Mouse (Mus musculus) gastrocnemius, adult 8-10 months (tissue): ENCODE measurements around the gene Unc5cl. TPM values are rescaled to one million over a fixed set of nuclear protein-coding genes. Genes with fewer than 3 reads are reported as not detected.

Source experiments
- DNase-seq, 2 experiments: peaks; one replicate each; pipeline ENCODE4 v3.0.0; 2022; ENCODE audit warnings: low spot score in 2 of 2
- total RNA-seq, 4 experiments: library from RNA; stranded (reverse); gene quantifications; 2 replicates each; pipeline ENCODE4 v1.2.4; 2022

The Unc5cl gene
- total RNA-seq, 4 experiments from 2014 or later, result not detected

DNA sequence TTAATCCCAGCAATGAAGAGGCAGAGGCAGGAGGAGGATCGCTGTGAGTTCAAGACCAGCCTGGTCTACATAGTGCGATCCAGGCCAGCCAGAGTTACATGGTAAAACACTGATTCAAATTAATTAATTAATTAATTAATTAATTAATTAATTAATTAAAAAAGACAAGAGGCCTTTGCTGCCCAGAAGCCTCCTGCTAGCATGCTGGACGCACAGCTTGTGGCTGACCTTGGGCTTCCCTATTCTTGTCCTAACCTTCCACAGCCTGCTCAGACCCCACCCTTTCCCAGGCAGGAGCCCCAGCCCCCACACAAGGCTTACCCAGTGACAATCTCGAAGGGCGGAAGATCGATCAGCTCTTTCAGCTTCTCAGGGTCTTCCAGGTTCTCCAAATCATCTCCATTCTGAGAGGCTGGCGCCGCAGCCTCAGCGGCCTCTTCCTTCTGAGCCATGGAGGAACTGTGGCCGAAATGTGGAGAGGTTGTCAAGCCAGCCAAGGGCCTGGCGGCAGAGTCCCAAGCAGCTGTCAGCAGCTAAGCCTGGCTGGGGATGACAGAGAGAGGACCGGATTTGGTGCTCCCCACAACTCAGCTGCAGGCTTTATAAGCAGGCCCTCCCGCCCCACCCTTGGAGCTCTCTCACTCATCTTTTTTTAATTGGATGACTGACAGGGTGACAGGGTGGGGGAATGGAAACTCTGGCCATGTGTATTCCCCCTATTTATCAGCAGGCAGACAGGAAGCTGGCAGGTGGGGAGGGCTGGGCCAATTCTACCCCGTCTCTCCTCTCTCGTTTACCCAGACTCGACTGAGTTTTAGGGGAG is 22.3 kb upstream of the Unc5cl start, which contains the start of gene Apobec2:
Gene Apobec2 (minus strand): TSS at position 773 of the 823 bp plus-strand sequence.
- peak; percentile 51 to 80 for DNase-seq

DNA sequence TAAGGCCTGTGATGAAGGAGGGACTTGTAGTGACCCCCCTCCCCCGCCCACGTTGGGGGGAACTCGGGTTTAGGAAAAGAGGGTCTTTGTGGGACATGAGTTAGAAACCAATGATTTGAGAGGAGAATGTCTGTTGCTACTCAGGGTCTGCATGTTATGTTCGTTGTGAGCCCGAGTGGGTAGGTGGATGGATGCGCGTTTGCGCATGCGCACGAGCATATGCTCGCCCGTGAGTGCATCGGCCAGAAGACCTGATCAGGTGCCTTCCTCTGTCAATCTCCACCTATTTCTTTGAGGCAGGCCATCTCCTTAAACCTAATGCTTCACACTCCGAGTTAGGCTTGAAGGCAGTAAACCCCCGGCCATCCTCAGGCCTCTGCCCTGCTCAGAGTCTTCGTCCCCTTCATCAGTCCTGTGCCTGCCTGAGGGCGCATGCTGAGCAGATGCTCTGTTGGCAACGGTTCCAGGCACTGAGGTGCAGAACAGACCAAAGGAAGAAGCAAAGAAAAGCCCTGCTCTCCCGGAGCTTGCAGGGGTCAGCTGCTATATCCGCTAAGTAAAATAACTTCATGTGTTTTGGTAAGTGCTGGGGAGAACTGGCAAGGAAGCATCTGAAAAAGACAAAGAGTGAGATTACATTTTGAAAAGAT is 21.6 kb upstream of the Unc5cl start:
- DNase-seq, result no peak

DNA sequence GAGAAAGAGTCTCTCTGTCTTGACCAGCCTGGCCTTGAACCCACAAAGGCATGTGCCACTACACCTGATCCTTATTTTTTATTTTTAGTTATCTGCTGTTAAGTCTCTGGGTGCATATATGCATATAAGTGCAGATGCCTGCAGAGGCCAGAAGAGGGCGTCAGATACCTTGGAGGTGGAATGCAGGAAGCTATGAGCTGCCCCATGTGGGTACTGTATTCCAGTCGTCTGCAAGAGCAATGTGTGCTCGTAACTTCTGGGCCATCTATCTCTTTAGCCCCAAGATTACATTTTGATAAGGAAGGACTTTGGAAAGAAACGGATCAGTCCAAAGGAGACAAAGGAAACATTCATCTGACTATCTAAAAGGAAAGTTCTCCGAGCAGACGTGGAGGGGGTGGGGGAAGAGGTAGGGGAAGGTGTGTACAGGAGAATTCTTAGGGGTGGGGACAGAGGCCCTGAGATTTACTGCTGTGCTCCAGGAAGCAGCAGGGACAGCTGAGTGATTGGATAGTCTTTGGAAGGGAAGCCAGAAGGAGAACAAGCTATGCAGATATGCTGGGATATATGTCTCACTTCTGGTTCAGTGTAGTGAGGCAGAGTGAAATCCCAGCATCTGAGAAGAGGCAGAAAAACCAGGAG is 20.9 kb upstream of the Unc5cl start:
- DNase-seq, result no peak

DNA sequence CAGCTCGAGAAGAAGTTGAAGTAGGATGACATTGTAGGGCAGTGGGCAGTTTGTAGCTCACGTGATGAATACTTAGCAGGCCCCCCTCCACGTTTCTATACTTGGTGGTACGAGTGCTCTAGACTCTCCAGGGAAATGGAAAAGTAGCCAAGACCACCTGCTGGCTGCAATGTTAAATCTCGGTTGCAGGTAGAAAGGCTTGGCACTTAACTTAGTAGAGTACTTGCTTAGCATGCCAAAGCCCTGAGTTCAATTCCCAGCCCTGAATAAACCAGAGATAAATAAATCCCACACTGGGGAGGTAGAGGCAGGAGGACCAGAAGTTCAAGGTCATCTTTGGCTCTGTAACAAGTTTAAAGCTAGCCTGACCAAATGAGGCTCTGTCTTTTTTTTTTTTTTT is 20.2 kb upstream of the Unc5cl start:
- no peak for DNase-seq

DNA sequence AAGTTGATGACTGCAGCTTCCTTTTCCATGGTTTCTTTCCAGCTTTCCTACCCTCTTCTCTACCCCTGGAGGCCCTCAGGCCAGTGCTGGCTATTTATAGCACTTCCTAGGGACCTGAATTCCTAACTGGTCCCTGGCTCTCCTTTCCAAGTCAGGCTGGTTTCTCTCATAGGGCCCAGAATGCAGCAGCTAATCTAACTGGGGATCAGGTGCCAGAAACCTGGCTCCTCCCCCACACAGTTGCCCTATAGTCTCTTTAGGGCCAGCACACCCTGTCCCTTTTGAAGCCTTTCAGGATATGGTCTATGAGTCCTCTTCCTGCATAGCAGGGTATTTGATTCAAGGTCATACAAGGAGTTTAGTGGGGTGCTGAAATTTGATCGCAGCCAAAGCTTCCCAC is 18.2 kb upstream of the Unc5cl start:
- DNase-seq, result peak; percentile 72 to 74

DNA sequence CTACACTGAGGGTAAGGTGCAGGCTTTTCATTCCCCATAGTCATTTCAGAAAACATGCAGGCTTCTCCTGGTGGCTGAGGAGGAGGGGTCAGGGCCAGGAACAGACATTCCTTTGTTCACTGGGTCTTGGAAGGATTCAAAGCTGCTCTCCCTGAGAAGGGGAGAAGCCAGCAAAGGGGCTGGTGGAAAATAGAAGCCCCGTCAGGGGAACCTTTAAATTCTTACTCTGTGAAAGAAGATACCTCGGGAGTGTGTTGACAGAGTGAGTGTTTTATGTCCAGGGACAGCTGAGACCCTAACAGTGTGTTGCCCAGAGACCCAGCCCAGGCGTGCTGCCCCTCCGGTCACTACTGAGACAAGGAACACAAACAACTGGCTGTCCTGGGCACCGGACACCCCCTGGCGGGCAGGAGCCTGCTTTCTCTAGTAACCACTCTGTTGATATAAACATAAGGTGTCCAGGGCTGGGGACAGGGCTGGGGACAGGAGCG is 17.2 kb upstream of the Unc5cl start:
- DNase-seq, result peak; percentile 55 to 73

DNA sequence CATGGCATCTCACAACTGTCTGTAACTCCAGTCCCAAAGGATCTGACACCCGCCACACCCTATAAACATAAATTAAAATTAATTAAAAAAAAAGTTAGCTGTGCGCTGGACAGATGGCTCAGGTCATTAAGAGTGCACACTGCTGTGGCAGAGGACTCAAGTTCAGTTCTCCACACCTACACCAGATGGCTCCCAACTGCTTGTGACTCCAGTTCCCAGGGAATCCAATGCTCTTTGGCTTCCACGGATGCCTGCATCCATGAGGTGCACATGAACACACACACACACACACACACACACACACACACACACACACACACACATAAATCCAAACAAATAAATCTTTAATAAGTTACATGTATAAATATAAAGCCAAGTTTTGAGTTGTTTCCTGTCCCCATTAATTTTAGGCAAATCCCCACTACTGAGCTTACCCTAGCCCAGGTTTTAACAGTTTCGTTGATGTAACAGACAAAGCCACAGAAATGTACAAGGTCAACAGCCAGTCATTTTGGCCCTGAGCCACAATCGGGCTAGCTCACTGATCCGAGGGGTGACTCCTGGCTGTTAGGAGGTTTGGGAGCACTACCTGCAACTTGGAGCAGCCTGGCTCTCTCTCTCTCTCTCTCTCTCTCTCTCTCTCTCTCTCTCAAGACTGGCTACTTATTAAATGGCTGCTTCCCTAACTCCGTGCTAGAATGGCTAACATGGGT is 11.8 kb upstream of the Unc5cl start:
- no peak for DNase-seq

DNA sequence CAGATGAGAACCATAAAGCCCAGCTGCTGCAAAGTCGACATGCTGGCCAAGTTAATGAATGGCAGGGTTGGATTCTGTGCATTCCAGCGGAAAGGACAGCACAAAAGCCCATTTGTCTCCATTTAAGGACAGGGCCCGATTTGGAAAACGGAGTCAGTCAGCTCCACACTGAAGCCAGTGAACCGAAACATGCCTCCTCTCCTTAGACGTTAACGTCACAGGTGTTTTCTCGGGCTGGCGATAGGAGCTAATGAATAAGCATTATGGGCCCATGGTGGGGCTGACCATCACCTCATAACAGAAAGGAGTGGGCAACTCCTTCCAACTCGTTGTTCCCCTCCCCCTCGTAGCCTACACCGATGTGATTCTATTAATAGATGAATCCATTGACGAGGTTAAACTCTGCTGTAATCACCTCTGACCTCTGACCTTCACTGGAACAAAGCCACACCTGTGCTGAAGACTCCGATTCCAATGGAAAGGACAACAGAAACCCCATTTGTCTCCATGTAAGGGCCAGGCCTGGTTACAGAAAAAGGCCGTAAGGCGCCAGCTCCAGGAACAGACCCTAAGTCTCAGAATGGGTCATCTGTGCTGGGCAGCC is 11.1 kb upstream of the Unc5cl start:
- DNase-seq, result no peak

DNA sequence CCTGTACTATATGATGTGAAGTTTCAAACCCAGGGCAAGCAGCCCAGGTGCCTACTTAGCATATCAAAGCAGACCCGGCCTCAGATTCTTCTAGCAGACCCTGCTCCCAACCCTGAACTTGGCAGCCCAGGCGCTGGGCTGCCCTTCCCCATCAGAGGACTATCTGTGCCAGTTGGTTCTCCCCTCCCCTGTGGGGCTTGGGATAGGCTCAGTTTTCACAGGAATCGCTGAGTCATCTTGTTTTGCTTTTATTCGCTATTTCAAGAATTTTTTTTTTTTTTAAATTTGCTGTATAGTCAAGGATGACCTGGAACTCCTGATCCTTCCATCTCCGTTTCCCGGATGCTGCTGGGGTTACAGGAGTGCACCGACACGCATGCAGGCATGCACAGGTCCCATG is 7.0 kb upstream of the Unc5cl start:
- DNase-seq, result no peak

DNA sequence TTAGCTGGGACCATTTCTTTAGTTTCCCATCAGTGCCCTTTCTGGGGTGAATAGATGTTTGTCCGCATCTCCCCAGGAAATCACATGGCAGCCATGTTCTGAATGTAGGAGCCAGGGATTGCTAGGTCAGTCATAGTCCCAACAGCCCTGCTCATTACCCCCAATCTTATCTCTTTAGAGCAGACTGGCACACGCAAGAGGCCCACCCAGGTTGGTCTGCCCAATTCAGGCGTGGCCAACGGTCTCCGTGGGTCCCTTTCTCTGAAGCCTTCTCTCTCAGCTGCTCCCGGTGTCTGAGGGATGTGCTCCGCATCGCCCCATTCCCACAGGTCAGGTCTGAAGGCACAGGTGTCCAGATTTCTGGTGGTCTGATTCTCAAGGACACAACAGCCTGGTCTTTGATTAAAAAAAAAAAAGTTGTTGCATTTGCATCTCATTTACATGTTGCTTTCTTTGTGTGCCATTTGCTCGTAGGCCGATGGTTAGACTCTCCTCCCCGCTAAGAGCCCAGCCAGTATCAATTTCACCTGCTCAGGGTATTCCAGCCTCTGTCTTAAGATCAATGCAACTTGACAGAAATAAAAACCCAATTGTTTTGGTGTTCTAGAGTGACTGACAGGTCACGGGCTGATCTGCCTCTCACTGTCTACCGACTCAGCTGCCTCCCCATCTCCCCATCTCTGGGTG is 3.9 kb upstream of the Unc5cl start:
- DNase-seq, result no peak

DNA sequence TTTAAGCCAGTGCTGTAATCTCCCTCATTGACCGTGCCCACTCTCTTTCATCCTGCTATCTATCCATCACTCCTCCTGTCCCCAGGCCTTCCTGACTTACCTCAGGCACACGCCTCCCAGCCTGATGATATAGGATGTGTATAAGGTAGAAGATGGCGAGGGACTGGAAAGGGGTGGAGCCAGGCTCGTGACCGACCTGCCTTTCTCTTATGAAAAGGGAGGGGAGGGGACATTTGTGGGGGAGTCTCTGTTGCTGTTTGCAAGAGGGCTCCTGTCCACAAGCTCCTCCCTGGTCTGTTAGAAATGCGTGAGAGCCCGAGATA is 3.4 kb upstream of the Unc5cl start, which contains the start of gene Tspo2:
Gene Tspo2 (minus strand): TSS at position 170 of the 323 bp plus-strand sequence.
- no peak for DNase-seq

DNA sequence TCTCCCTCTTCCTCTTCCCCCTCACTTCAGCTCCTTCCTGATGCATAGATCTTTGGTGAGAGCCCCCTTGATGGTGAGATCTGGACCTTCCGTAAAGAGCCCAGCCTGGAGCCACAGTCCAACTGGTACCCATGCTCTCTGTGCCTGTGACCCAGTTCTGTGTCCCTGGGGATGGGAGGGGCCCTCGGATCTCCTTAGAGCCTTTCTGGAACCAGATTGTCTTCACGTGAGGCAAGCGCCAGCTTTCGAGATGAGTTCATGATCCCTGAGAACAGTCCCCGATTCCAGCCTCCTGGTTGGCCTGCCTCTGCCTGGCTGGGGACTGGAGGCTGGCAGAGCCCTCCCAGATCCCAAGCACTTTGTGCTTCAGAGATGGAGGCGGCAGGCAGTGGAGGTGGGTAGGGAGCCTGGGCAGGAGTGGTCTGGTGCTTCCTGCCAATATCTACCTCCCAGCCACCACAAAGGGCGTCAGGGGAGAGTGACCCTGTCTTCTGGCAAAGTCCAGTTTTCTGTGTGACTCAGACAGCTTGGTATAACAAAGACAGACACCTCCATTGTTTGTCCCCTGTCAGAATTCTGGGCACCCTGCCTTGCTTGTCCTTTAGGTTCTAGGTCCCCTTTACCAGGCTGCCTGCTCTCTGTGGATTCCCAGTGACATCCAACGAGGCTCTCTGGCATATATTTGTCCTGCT is 2.8 kb upstream of the Unc5cl start:
- DNase-seq, result no peak

DNA sequence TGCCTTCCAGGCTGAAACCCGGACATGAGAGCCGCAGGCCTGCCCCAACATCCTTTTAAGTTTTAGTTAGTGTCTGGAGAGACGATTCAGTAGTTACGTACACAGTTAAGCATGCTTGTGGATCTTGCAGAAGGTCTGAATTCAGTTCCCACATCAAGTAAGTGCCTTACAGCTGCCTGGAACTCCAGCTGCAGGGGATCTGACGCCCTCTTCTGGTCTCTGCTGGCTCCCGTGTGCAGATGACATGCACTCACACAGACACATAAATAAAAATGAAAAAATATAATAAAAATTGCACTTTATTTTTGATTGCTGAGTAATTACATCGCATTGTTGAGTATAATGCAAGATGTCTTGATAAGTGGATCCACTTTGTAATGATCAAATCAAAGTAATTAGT is 1.2 kb upstream of the Unc5cl start:
- DNase-seq, result no peak

DNA sequence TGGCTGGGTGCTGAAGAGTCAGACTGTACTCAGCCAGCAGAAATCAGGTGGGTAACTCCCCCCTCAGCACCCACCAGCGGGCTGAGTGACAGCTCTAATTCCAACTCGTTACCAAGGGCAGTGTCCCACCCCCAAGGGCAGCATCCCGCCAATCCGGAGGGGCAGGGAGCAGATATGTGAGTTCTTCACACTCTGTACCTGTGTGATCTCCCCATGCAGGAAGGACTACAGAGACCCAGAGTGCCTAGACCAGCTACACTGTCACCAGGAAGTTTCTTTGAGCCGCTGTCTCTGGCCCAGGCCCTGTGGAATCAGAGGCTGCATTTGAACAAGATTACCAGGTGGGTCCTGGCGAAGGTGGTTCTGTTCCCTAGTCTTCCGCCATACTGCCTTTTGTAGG is 511 bp upstream of the Unc5cl start:
- no peak for DNase-seq

DNA sequence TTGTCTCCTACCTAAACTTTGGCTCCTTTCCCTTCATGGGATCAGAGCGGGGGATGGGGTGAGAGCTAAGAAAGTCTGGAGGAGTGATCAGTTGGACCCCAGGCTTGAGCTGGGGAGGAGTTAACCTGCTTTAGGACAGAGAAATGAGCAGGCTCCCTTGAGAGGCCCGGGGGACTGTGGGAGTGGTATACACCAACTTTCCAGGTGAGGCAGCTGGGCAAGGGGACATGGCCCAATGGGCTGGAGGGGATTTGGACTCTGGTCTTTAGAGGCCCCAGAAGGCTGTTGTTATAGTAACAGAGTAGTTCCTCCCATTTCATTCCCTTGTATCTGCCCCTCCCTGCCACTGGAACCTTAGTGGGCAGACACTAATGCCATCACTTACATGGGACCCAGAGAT is 1.3 kb downstream of the Unc5cl start:
- DNase-seq, result no peak

DNA sequence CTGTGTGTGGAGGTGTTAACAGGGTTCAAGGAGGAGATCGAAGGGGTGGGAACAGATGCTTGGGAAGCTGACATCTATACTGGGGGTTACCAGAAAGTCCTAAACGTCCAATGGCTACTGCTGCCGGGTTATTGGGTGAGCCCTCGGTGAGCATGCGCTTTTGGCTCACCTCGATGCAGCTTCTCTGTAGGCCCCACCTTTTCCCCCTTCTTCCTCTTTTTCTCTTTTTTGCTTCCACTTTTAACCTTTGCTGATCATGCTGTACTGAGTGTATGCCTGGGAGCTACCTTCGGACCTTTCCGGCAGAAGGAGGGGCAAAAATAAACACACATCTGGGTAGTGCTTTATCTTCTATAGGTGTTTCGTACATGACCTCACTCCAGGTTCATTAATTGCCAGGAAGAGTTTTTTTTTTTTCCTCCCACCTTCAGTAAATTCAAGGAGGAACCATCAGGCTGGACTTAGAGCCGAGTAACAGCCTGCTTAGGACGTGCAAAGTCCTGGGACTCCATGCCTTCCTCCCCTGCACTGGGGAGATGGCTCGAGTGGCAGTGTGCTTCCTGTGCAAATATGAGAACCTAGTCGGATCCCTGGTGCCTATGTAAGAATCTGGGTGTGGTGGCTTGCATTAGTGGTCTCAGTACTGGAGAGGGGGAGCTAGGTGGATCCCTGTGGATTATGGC is 3.4 kb downstream of the Unc5cl start:
- no peak for DNase-seq

DNA sequence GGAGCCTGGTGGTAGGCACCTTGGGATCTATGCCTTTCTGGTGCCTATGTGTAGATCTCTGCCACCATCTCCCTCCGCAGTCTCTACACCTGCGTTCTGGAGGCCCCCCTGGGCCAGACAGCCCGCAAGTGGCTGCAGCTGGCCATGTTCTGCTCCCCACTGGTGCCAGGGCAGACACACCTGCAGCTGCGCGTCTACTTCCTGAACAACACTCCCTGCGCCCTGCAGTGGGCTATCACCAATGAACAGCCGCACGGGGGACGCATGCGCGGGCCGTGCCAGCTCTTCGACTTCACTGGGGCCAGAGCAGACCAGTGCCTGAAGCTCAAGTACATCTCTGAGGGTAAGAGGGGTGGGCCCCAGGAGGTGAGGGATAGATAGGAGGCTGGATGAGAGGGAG is 7.4 kb downstream of the Unc5cl start:
- DNase-seq, result no peak

DNA sequence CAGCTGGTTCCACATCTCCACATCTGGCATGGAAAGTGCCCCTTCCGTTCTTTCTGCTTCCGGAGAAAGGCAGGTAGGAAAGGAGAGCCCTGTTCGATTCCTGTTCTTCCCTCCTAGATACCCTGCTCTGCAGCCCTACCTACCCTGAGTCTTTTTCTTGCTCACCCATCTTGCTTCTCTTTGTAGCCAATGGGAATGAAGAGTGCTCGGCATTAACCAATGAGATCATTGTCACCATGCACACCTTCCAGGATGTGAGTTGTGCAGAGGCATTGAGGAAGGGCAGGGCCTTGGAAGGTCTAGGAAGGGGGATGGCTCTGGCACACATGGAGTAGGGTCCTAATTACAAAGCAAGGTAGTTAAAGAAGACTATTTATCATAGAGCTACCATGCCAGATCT is 8.7 kb downstream of the Unc5cl start:
- no peak for DNase-seq

DNA sequence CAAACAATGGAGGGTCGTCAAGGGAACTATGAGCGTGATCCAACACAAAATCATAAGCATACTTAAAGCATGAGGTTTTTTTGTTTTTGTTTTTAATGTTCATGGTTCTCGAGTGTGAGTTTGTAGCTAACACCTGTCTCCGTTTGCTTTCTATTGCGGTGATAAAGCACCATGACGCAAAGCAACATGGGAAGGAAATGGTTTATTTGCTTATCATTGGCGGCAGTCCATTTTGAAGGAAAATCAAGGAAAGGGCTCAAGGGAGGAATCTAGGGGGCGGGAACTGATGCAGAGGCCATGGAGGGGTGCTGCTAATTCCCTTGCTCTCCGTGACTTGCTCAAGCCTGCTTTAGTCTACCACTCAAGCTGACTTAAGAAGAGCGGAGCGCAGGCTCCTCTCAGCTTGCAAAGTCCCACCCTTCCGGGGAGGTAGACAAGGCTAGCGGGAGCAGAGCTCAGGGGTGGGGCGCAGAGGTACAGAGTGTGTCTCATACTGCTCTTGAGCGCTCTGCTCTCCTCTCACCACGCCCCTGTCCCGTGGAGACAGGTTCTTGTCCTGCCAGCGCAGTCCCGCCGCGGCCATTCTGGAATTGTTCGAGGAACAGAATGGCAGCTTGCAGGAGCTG is 12.2 kb downstream of the Unc5cl start:
- no peak for DNase-seq
